Mouse (Mus musculus): Measurements from ENCODE around the gene Bmp10. TPM values are rescaled to one million over a fixed set of nuclear protein-coding genes. Genes with fewer than 3 reads are reported as not detected.
"Not testable (repeated sequence)": the region's sequence is repeated elsewhere in the genome, so short reads cannot be mapped to it uniquely, and the experiment has no call there.

Bmp10 gene
- total RNA-seq, 2 experiments from 2014 or later = not detected

DNA sequence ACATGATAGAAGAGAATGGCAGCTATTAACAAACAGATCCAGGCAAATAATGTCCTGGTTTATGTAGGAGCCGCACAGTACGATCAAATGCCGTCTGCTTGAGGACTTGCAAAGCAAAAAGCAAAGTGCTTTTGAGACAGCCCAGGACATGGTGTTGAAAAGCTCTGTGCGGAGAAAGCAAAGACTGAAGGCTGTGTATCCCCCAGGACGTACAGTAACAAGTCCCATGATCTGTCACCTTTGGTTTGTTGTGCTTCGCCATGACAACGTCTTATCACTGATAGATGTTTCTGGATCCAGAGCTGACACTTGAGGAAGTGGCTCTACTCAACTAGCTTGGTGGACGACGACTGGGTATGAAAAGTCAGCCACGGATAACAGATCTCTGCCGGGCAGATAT is 14.5 kb downstream of the Bmp10 start:
- ATAC-seq (replicated peaks; ENCODE audit: low FRiP score, low TSS enrichment, poor library complexity, severe bottlenecking) = no peak

DNA sequence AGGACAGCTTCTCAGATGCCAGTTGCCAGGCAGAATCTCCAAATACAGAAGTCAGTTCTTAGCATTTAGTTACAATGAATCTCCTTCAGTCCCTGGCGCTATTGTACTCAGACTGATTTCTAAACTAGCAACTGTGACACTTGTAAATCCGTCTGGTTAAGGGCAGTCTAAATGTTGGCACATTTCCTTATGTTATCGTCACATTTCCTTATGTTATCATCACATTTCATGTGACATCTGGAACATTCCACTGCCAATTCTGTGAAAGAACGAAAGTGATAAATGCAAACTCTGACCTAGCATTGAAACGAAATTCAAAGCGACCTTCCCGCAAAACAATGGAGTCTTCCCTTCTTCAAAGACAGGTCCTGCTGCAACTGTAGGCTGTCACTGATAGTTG is 16.4 kb downstream of the Bmp10 start:
- ATAC-seq (replicated peaks; ENCODE audit: low FRiP score, low TSS enrichment, poor library complexity, severe bottlenecking) = no peak

DNA sequence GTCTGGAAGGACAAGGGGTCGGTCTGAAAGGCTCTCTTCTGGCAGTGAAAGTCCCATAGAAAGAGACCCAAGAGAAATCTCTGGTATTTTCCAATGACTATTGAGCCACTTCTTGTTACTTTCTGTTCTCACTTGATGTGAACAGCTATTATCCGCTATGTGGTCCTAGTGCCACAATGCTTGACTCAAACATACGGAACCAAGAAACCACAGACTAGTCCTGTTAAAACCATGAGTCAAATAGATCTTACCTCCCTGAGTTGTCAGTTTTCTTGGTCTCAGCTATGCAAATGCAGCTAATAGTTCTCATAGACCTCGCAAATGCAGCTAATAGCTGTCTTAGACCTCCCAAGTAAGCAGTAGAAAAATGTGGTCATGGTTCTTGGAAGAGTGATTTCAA is 18.4 kb downstream of the Bmp10 start:
- ATAC-seq (replicated peaks; ENCODE audit: low FRiP score, low TSS enrichment, poor library complexity, severe bottlenecking) = no peak

DNA sequence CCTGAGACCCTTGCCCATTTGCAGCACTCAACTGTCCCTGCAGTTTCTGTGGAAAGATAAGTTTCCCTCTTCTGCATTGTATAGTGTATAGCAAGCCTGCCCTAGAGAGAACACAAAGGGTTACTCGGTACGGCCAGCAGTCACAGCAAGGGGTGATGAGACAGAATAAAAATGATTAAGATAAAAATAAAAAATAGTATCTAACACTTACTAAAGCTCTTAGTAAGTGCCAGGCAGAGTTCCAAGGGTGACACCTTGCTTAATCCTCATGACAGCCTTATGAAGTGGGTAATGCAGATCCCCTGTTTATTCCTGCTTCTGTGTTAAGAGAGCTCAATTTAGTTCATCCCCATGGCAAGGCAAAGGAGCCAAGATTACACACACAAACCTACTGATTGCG is 20.7 kb downstream of the Bmp10 start:
- no peak for ATAC-seq (replicated peaks; ENCODE audit: low FRiP score, low TSS enrichment, poor library complexity, severe bottlenecking)

DNA sequence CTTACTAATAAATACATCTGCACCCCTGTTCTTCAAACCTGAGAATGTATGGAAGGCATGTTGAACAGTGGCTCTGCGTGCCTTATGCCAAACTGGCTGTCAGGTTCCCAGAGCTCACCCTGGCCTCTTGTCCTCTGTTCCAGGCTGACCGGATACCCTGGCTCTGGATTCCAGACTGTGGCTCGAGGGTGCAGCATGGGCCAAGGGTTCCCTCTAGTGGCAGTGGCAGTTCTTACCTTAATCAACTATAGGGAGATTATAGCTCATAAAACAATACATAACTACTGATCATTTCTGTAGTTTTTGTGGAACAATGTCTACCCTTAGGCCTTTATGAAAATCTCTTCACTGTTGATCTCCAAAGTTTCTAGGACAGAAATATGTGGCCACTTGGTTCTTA is 22.2 kb downstream of the Bmp10 start:
- peak; percentile 73; the same call in 1 of the 2 replicates for ATAC-seq (replicated peaks; ENCODE audit: low FRiP score, low TSS enrichment, poor library complexity, severe bottlenecking)

DNA sequence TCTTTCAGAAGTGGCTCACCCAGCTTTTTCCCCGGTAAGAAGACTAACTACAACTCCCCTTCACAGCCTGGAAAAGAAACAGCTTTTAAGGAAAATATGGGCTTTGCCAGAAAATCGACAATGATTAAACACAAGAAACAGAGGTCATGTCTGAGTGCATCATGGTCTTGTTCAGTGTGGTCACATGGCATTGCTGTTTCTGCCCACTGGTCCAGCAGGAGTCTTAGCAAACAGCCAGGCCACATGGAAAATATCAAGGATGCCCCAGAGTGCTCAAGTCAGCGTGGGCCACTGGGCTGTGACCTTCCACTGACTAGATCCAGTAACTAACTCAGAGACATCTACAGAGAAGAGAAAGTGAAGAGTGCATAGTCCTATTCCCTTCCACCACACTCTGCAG is 23.0 kb downstream of the Bmp10 start:
- ATAC-seq (replicated peaks; ENCODE audit: low FRiP score, low TSS enrichment, poor library complexity, severe bottlenecking) = no peak

DNA sequence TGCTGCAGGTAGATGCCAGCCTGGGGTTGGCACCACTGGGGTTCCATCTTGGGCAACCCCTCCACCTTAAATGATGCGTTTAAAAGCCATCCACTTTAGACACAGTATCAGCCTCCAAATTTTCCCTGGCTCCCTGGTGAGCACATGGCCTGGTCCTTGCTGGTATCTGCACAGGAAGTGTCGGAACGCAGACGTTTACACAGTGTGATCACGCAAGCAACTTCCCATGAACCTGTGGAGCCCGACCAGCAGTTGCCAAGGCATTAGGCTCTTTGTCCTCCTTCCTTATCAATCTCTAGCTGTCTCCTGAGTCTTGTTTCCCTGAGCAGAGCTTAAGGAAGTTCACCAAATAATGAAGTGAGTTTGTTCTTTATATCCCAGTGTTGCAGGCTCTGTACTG is 26.7 kb downstream of the Bmp10 start:
- no peak for ATAC-seq (replicated peaks; ENCODE audit: low FRiP score, low TSS enrichment, poor library complexity, severe bottlenecking)

DNA sequence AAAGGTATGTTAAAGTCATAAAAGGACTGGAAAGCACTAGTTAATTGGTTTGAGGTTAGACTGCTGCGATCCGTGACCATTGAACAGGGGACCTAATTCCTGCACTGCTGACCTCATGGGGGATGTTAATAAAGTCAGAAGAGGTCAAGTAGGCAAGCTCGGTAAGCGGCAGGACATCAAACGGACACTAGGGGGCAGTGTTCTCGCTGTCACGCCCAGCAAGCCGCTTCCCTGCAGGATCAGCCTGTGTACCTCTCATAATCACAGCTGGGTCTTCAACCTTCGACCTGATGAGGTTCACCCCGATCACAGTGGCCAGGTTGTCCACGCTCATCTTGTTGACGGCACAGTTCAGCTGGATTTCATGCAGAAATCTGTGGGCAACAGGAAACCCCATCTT is 37.4 kb downstream of the Bmp10 start:
- ATAC-seq (replicated peaks; ENCODE audit: low FRiP score, low TSS enrichment, poor library complexity, severe bottlenecking) = peak; percentile 70

DNA sequence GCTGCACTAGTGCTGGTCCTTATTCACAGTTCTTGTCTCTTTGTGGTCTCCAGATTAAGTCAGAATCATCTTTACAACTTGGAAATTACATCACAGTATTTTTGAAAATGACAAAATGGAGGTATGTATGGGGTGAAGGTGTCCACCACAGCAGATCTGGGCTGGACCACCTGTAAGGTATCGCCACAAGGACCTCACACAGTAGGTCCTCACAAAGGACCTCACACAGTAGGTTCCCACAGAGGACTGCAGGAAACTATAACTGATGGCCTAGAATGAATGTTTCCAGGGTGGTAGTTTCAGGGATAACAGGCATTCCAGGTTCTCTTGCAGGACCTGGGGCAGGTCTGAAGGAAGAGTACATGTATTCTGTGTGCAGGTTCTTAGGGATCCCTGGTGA is 38.6 kb downstream of the Bmp10 start:
- ATAC-seq (replicated peaks; ENCODE audit: low FRiP score, low TSS enrichment, poor library complexity, severe bottlenecking) = no peak

DNA sequence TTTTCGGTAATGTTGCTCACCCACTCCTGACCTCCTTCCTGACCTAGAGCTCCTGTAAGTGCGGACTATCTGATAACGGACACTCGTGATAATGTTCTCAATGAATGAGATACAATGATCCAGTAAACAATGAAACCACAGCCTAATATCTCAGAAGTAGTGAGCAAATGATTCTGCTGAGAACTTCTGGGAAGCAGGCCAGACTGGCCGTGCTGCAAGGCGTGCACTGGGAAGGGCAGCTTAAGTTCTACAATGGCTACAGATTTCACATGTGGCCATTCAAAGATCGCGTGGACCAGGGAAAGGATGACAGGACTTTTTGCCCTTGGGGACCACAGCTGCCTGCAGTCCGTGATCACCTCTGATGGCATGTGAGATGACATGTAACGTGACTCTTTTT is 39.6 kb downstream of the Bmp10 start:
- no peak for ATAC-seq (replicated peaks; ENCODE audit: low FRiP score, low TSS enrichment, poor library complexity, severe bottlenecking)

DNA sequence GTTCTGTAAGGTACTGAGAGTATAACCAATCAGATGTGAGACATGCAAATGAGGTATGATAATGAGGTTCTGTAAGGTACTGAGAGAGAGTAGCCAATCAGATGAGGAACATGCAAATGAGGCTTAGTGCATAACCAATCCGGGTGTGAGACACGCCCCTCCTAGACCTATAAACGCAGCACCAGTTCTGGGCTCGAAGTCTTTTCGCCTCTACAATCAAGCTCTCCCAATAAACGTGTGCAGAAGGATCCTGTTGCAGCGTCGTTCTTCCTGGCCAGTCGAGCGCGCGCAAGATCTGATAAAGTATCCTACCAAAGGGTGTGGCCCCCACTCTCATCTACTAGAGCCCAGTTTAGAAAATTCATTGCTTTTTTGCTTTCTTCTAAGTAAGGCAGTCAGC is 41.3 kb downstream of the Bmp10 start:
- ATAC-seq (replicated peaks; ENCODE audit: low FRiP score, low TSS enrichment, poor library complexity, severe bottlenecking) = not testable (repeated sequence)

DNA sequence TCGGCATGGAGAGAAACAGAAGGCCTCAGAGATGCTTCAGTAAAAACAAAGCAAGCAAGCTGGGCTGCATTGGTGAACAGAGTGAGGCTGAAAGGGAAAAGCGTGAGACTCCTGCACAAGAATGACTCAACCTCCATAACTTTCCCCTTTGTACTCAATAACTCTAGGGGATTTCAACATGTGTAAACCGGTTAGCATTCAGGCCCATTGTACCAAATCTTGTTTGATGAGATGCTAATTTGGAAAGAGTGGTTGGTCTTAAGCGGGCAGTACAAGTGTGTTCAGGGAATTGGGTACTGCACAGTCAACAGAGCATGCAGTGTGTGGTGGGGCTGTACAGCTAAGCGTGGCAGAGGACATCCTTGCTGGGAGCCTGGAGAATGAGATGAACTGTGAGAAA is 46.4 kb downstream of the Bmp10 start:
- ATAC-seq (replicated peaks; ENCODE audit: low FRiP score, low TSS enrichment, poor library complexity, severe bottlenecking) = no peak

DNA sequence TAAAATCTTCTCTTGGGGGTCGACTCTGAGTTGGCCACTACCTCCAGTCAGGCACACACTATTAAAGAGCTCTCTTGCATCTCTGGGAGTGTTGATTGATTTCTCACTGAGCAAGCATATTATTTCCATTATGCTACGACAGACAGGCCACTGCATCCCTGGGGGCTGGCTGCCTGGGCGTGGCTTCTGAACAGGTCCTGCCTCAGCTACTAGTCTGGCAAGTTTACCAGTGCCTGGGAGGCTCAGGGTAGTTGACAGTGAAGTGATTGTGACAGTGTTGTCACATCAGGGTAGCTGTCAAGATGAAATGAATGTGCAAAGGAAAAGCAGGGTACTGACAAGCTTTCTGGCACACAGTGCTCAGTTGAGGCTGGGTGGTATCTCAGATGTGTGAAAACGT is 50.1 kb downstream of the Bmp10 start:
- no peak for ATAC-seq (replicated peaks; ENCODE audit: low FRiP score, low TSS enrichment, poor library complexity, severe bottlenecking)

DNA sequence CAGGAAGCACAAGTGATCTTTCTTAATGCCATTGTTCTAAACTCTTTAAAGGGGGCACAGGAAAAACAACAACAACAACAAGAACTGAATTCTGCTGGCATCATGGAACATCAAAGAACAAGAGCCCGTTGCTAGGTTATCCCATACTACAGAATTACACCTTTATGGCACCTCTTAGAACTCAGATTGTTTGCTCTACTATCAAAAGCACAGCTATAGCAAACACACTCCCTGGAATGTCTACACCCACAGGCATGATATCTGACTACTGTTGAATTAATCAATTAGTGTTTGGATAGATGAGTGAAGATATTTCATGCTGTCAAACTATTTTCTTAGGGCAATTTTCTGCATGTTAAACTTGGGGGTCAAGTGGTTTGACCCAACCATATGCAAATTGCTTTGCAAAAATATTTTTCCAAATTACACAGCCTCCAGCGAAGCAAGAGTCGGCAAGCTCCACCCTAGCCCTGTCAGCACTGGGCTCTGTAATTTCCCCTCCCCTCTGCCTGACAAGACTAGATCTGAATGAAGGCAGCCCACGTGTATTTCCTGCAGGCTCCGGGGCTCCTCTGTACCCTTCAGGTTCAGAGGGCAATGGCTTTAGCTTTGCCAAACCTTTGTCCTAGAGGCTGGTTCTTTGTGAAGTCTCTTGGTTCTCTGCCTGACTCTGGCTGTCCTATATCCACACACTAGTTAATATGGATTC is 50.7 kb downstream of the Bmp10 start:
- no peak for ATAC-seq (replicated peaks; ENCODE audit: low FRiP score, low TSS enrichment, poor library complexity, severe bottlenecking)

DNA sequence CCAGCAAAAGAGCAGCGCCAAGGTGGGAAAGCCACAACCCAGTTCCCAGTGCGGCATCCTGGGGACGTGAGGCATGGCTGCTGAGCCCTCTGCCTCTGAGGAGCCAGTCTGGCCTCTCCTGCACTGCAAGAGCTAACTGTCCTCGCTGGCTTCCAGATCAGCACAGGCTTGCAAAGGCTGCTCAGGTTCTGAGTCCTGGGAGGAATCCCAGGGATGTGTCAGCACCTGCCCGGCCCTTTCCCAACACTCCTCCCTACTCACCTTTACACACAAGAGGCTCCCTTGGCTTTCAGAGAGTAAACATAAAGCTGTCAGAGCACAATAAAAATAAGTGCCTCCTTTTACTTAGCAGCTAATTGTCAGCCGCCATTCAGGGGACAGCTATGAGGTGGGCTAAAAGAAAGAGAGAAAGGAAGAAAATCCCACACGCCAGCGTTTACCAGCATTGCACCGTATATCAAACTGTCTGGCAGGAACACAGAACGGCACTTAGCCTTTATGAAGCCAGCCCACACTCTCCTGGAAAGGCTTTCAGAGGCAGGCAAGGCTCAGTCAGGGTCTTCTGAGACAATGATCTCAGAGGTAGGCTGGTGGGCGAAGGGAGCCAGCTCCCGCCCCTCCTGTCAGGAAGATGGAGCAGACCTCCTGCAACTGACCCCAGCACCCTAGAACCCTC is 54.6 kb downstream of the Bmp10 start:
- no peak for ATAC-seq (replicated peaks; ENCODE audit: low FRiP score, low TSS enrichment, poor library complexity, severe bottlenecking)

DNA sequence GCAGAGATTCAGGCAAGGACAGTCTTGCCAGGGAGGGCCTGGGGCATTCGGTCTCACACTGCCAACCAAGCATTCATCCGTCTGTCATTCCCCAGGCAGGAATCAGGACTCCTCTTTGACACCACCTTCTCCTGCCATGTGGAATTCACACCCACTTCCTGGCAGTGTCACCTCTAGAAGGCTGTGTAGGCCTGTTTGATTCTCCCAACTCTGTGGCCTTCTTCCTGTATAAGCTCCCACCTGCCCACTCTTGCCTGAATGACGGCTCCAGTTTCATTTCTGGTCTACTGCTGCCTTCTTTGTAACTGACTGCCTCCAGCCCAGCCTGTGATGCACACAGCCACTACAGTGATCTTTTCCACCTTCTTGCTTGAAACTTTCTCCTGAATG is 55.1 kb downstream of the Bmp10 start:
- ATAC-seq (replicated peaks; ENCODE audit: low FRiP score, low TSS enrichment, poor library complexity, severe bottlenecking) = no peak

DNA sequence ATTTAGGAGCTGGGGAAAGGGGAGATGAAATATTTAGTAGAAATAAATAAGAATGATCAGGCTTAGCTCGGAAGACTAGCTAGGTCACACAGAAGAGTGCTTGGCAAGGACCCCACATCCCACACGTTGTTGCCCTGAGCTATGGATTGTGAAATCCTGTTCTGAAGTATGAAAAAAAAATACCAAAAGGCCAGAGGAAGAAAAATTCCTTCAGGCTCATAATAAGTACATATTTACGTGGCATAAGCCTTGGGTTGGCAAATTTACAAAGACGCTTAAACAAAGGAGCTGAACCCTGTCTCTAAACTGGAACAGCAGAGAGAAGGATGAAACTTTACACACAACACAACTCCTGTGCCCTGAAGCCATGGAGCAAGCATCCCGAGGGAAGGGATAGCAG is 56.0 kb downstream of the Bmp10 start:
- ATAC-seq (replicated peaks; ENCODE audit: low FRiP score, low TSS enrichment, poor library complexity, severe bottlenecking) = no peak

Other genes starting within 250 kb of the Bmp10 start
- not detected in 2 replicates for gene Antxr1, start 93.2 kb upstream of the Bmp10 start, total RNA-seq (2014; fragmentation: Nextera tagmentation)
- gene Antxr1, start 93.2 kb upstream of the Bmp10 start, total RNA-seq (2017) = not detected in 2 replicates
- gene Gkn1, start 78.1 kb upstream of the Bmp10 start, total RNA-seq (2014; fragmentation: Nextera tagmentation) = not detected in 2 replicates
- gene Gkn1, start 78.1 kb upstream of the Bmp10 start, total RNA-seq (2017) = not detected in 2 replicates
- gene Gkn2, start 55.6 kb upstream of the Bmp10 start, total RNA-seq (2014; fragmentation: Nextera tagmentation) = not detected in 2 replicates
- gene Gkn2, start 55.6 kb upstream of the Bmp10 start, total RNA-seq (2017) = not detected in 2 replicates
- not detected in 2 replicates for gene Gkn3, start 40.1 kb upstream of the Bmp10 start, total RNA-seq (2014; fragmentation: Nextera tagmentation)
- gene Gkn3, start 40.1 kb upstream of the Bmp10 start, total RNA-seq (2017) = not detected in 2 replicates
- gene Arhgap25, start 104.3 kb downstream of the Bmp10 start, total RNA-seq (2014; fragmentation: Nextera tagmentation) = 4.4 and 6.9 TPM in 2 replicates
- 8.5 and 9.0 TPM in 2 replicates for gene Arhgap25, start 104.3 kb downstream of the Bmp10 start, total RNA-seq (2017)
- 0.27 and 2.0 TPM in 2 replicates for gene Prokr1, start 161.7 kb downstream of the Bmp10 start, total RNA-seq (2014; fragmentation: Nextera tagmentation)
- 0.85 and 1.4 TPM in 2 replicates for gene Prokr1, start 161.7 kb downstream of the Bmp10 start, total RNA-seq (2017)
- 33.8 and 34.2 TPM in 2 replicates for gene Aplf, start 243.2 kb downstream of the Bmp10 start, total RNA-seq (2014; fragmentation: Nextera tagmentation)
- 44.0 and 61.1 TPM in 2 replicates for gene Aplf, start 243.2 kb downstream of the Bmp10 start, total RNA-seq (2017)